Mouse (Mus musculus): Measurements from ENCODE around the gene Clec12a.

- TF ChIP-seq POLR2A (IDR thresholded peaks at IDR 0.05; ENCODE audit: borderline replicate concordance, control insufficient read depth, low read depth, low read length) (no peak), CTCF (IDR thresholded peaks at IDR 0.05; ENCODE audit: control insufficient read depth, insufficient read depth, low read length) (no peak)
Measured at GRCm38 (mm10) chr6:129356430-129356829, 13.9 kb downstream of the Clec12a start.
